ENCODE assay signal across 8 mouse cellular contexts in the genomic region with DNA sequence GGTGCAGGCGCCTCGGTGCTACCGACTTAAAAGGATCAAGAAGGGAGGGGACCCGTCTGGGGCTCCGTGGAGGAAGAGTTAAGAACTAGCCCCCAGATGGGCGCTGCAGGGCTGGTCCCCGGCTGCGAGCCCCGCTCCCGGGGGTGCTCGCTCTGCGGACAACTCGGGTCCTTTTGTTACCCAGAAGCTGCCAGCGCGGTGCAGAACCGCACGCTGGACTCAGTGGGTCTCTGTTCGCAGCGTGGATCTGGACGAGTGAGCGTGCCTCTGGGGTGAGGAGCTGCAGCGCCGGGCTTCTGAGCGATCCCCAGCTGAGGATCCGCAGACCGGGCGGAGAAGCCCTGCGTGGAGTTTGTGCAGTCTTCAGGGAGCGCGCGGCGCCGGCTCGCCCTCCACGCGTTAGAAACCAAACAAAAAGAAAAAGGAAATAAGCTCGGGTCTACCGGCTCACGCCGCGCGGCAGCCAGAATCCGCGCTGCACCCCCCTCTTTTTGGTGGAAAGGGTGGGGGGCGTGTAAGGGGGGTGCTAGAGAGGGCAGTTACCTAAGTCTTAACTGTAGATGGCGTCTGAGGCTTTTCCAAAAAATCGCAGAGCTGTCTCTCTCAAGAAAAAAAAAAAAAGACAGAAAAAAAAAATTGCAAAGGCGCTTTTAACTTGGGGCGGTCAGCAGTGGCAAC. TPM values are rescaled to one million over a fixed set of nuclear protein-coding genes. Genes with fewer than 3 reads are reported as not detected.
DNase-seq lines count a peak whose midpoint lies in the region; ATAC-seq and TF ChIP-seq lines count a peak whose summit lies in the region.

No protein-coding gene starts in this region.

- H3K9me3 ChIP-seq in hindbrain, embryonic 16.5 days (ENCODE audit: control insufficient read depth, low read length) = no peaks in the 10 kb centered on the region

- in situ Hi-C loops in Patski (cut with MboI; ENCODE audit: low pct_unique_long_range_greater_than_20kb) = loop anchor here (5.0 to 10.0 kb wide), 5 partner anchors 192 to 717 kb away; no protein-coding TSS in a partner anchor

- H3K4me3 ChIP-seq in gastrocnemius, adult 2 months = peak overlapping the region; percentile 97
- peak overlapping the region; percentile 85 for H3K4me3 ChIP-seq in hindbrain, embryonic 16.5 days (ENCODE audit: low read length)

- H3K4me1 ChIP-seq in hindbrain, embryonic 16.5 days (ENCODE audit: control insufficient read depth, insufficient read depth, low read depth, low read length) = peaks cover 12% of the 10 kb centered on the region

- no peaks in the 10 kb centered on the region for H3K27me3 ChIP-seq in Patski
- no peaks in the 10 kb centered on the region for H3K27me3 ChIP-seq in hindbrain, embryonic 16.5 days (replicated peaks; ENCODE audit: control insufficient read depth, insufficient read depth, low read length)

- intact Hi-C loops in gastrocnemius, adult 2 months (cut with DNase I) = loop anchor here (1.0 to 10.0 kb wide), 11 partner anchors 35 to 717 kb away; no protein-coding TSS in a partner anchor
- intact Hi-C loops in left cerebral cortex, postnatal 36 days (cut with DNase I) = loop anchor here (1.0 to 10.0 kb wide), 6 partner anchors 209 to 718 kb away; no protein-coding TSS in a partner anchor

- H3K9ac ChIP-seq in hindbrain, embryonic 16.5 days (ENCODE audit: low read depth, low read length) = peak overlapping the region; percentile 95

- under 1% methylated on average over 49 of the region's 49 CpGs for WGBS in hindbrain, embryonic 16.5 days

- ATAC-seq in Patski = peak; percentile 42
- ATAC-seq in hindbrain, embryonic 16.5 days = peak; percentile 62
- ATAC-seq in megakaryocyte-erythroid progenitor cell, adult 5-6 weeks (replicated peaks; ENCODE audit: low FRiP score, low TSS enrichment, poor library complexity, severe bottlenecking) = peak; percentile 16

- no peak for DNase-seq in Patski (ENCODE audit: low read depth, low spot score)
- DNase-seq in cerebellum, postnatal 36 days = peak; percentile 23 to 28
- DNase-seq in gastrocnemius, adult 2 months = peak; percentile 73
- peak; percentile 72 to 73 for DNase-seq in left cerebral cortex, postnatal 36 days (ENCODE audit: low spot score in 2 of 2)
- peak; percentile 62 for DNase-seq in right cerebral cortex, postnatal 14 days
- peak; percentile 46 for DNase-seq in urinary bladder, postnatal 36 days (ENCODE audit: low spot score in 2 of 2)

- CTCF ChIA-PET in Patski (lab: Charles Lee) = interaction anchor here (0.7 to 2.5 kb wide), 15 partner anchors 10 to 512 kb away, joined by 3 to 9 read pairs (median 3); no protein-coding TSS in a partner anchor

- POLR2A ChIA-PET in Patski (lab: Charles Lee) = interaction anchor here (0.6 to 0.7 kb wide), 3 partner anchors 117 to 616 kb away, joined by 3 to 5 read pairs (median 4); no protein-coding TSS in a partner anchor

- H3K36me3 ChIP-seq in hindbrain, embryonic 16.5 days (ENCODE audit: control insufficient read depth, insufficient read depth, low read length) = no peaks in the 10 kb centered on the region

- H3K4me2 ChIP-seq in hindbrain, embryonic 16.5 days (ENCODE audit: low read length) = peak overlapping the region; percentile 78

- H3K27ac ChIP-seq in gastrocnemius, adult 2 months = peak overlapping the region; percentile 100
- peak overlapping the region; percentile 99 for H3K27ac ChIP-seq in hindbrain, embryonic 16.5 days (ENCODE audit: low read depth, low read length)

- TF ChIP-seq CTCF in Patski (IDR thresholded peaks at IDR 0.05) = no peak
- peak; percentile 67 for TF ChIP-seq CTCF in gastrocnemius, adult 2 months (IDR thresholded peaks at IDR 0.05)

RNA-seq across cellular contexts. Expression of a gene that starts 1.0 kb away (rescaled TPM):
- polyA plus RNA-seq in Patski (2021) = 10.2 TPM
- total RNA-seq in gastrocnemius, adult 2 months (2021) = 10 to 100 TPM; 10.0 to 17.8 TPM
- 124 and 142 TPM in 2 replicates for polyA plus RNA-seq in hindbrain, embryonic 16.5 days (2015; fragmentation: Nextera tagmentation; extraction: Ambion mirVana)
- total RNA-seq in left cerebral cortex, postnatal 36 days (2021) = 10 to 100 TPM; 34.8 to 41.5 TPM
- total RNA-seq in megakaryocyte-erythroid progenitor cell, adult 5-6 weeks (2014; fragmentation: Nextera tagmentation) = 55.7 and 71.0 TPM in 2 replicates
- total RNA-seq in megakaryocyte-erythroid progenitor cell, adult 5-6 weeks (2017) = 55.4 and 84.4 TPM in 2 replicates
